Mouse (Mus musculus) kidney, postnatal 0 days (tissue): ENCODE measurements around the gene Dock1. TPM values are rescaled to one million over a fixed set of nuclear protein-coding genes. Genes with fewer than 3 reads are reported as not detected.

Source experiments
- ATAC-seq: fragments of 200-750 bp; cut with Nextera tagmentation; replicated peaks from 2 replicates; pipeline ENCODE4 v1.8.0; 2017; ENCODE audit warnings: low read depth, moderate number of reproducible peaks, moderate TSS enrichment, moderate library complexity; ENCODE audit not compliant: low FRiP score
- DNase-seq: peaks from one replicate; pipeline ENCODE4 v3.0.0-alpha.2; 2016; ENCODE audit warnings: low spot score
- H3K27ac ChIP-seq: fragments of 300-500 bp; sonication (generic); 2 replicates; pipeline ENCODE4 v1.5.1; 2014; ENCODE audit warnings: mild to moderate bottlenecking
- H3K27me3 ChIP-seq: fragments of 300-500 bp; sonication (generic); 2 replicates; pipeline ENCODE4 v1.6.1; 2014; ENCODE audit warnings: low read length, mixed read lengths; ENCODE audit not compliant: insufficient read depth
- H3K36me3 ChIP-seq: fragments of 300-500 bp; sonication (generic); 2 replicates; pipeline ENCODE4 v1.6.1; 2014; ENCODE audit warnings: low read length, mixed read lengths; ENCODE audit not compliant: insufficient read depth
- H3K4me1 ChIP-seq: fragments of 300-500 bp; sonication (generic); replicated peaks from 2 replicates; pipeline ENCODE4 v1.6.1; 2014; ENCODE audit warnings: antibody characterized with exemption, low read length, mixed read lengths; ENCODE audit not compliant: insufficient read depth
- H3K4me2 ChIP-seq: fragments of 300-500 bp; sonication (generic); 2 replicates; pipeline ENCODE4 v1.6.1; 2014; ENCODE audit warnings: mild to moderate bottlenecking, low read length, moderate library complexity, mixed read lengths
- H3K4me3 ChIP-seq: fragments of 300-500 bp; sonication (generic); replicated peaks from 2 replicates; pipeline ENCODE4 v1.5.1; 2014; ENCODE audit warnings: low read depth, low read length
- H3K9ac ChIP-seq: fragments of 300-500 bp; sonication (generic); 2 replicates; pipeline ENCODE4 v1.6.1; 2014; ENCODE audit warnings: low read depth, low read length
- H3K9me3 ChIP-seq: fragments of 300-500 bp; sonication (generic); replicated peaks from 2 replicates; pipeline ENCODE4 v1.6.1; 2016; ENCODE audit warnings: low read length, inconsistent platforms, mixed read lengths
- CTCF ChIP-seq: IDR thresholded peaks from 2 replicates; pipeline ENCODE4 v1.5.1; 2016; ENCODE audit warnings: antibody characterized with exemption, low read depth, mild to moderate bottlenecking, moderate library complexity
- WGBS: fragments of 180-500 bp; shearing (Covaris S2); extraction: QIAGEN DNeasy Blood & Tissue Kit; methylation state at CpG from one replicate; pipeline ENCODE4 v1.1.7; 2014; 5-methylcytosine and 5-hydroxymethylcytosine counted together
- polyA plus RNA-seq: library from polyadenylated mRNA; unstranded; fragments of >200 nt; fragmentation: Nextera tagmentation; extraction: Ambion mirVana; gene quantifications from 2 replicates; pipeline ENCODE4 v1.2.1, GENCODE M21; 2015

Dock1 gene
- polyA plus RNA-seq, 1 experiment from 2014 or later = 23.9 TPM

GRCm38 (mm10) chr7:134804422-134804821, 134.0 kb downstream of the Dock1 start:
- Histone ChIP-seq H3K27me3 (no peaks in the 10 kb centered on the region), H3K9ac (no peak overlapping the region), H3K4me3 (no peak overlapping the region), H3K4me2 (no peak overlapping the region), H3K9me3 (no peaks in the 10 kb centered on the region), H3K4me1 (no peaks in the 10 kb centered on the region), H3K36me3 (peaks cover 15% of the 10 kb centered on the region), H3K27ac (no peak overlapping the region)
- no peak for ATAC-seq
- 60% methylated on average over 4 of the region's 4 CpGs for WGBS
- DNase-seq = no peak
- no peak for TF ChIP-seq CTCF

GRCm38 (mm10) chr7:134806799-134807198, 136.3 kb downstream of the Dock1 start:
- Histone ChIP-seq H3K4me2 (no peak overlapping the region), H3K27me3 (no peaks in the 10 kb centered on the region), H3K9ac (no peak overlapping the region), H3K27ac (no peak overlapping the region), H3K9me3 (no peaks in the 10 kb centered on the region), H3K36me3 (peaks cover 26% of the 10 kb centered on the region), H3K4me3 (no peak overlapping the region), H3K4me1 (no peaks in the 10 kb centered on the region)
- TF ChIP-seq CTCF = no peak
- ATAC-seq (no peak), DNase-seq (no peak)
- 81% methylated on average over 6 of the region's 6 CpGs for WGBS

GRCm38 (mm10) chr7:134808406-134808805, 138.0 kb downstream of the Dock1 start:
- H3K36me3 ChIP-seq = peaks cover 24% of the 10 kb centered on the region; the same call in 1 of the 2 replicates

GRCm38 (mm10) chr7:134809241-134809975, 139.0 kb downstream of the Dock1 start:
- Histone ChIP-seq H3K4me1 (no peaks in the 10 kb centered on the region), H3K36me3 (peaks cover 32% of the 10 kb centered on the region), H3K9ac (no peak overlapping the region), H3K27me3 (no peaks in the 10 kb centered on the region), H3K27ac (0 out of 2 replicates have a peak overlapping the region, but pooled peaks have one; percentile 36), H3K4me3 (no peak overlapping the region), H3K9me3 (no peaks in the 10 kb centered on the region), H3K4me2 (no peak overlapping the region)
- WGBS = 73% methylated on average over 6 of the region's 6 CpGs
- ATAC-seq (peak; percentile 84), DNase-seq (peak; percentile 78)
- TF ChIP-seq CTCF = no peak

More at GRCm38 (mm10) chr7:134808406-134808805, 138.0 kb downstream of the Dock1 start:
- WGBS = 94% methylated on average over 2 of the region's 2 CpGs
- Histone ChIP-seq H3K9ac (no peak overlapping the region), H3K4me2 (no peak overlapping the region), H3K27ac (no peak overlapping the region), H3K27me3 (no peaks in the 10 kb centered on the region), H3K4me1 (no peaks in the 10 kb centered on the region), H3K9me3 (no peaks in the 10 kb centered on the region), H3K4me3 (no peak overlapping the region)
- DNase-seq (no peak), ATAC-seq (no peak)
- no peak for TF ChIP-seq CTCF

GRCm38 (mm10) chr7:134818471-134818870, 148.0 kb downstream of the Dock1 start:
- ATAC-seq (no peak), DNase-seq (no peak)
- peaks cover 23% of the 10 kb centered on the region; the same call in 1 of the 2 replicates for H3K36me3 ChIP-seq
- 94% methylated on average over 5 of the region's 5 CpGs for WGBS
- no peaks in the 10 kb centered on the region for H3K27me3 ChIP-seq
- H3K4me2 ChIP-seq = no peak overlapping the region
- no peak overlapping the region for H3K27ac ChIP-seq
- no peak for TF ChIP-seq CTCF
- H3K4me3 ChIP-seq = no peak overlapping the region
- no peak overlapping the region for H3K9ac ChIP-seq
- no peaks in the 10 kb centered on the region for H3K4me1 ChIP-seq
- H3K9me3 ChIP-seq = no peaks in the 10 kb centered on the region

GRCm38 (mm10) chr7:134821264-134821663, 150.8 kb downstream of the Dock1 start:
- H3K4me3 ChIP-seq = no peak overlapping the region
- no peak overlapping the region for H3K4me2 ChIP-seq
- 0 out of 2 replicates have a peak, but pooled peaks cover 9% of the 10 kb centered on the region for H3K36me3 ChIP-seq
- WGBS = 52% methylated on average over 1 of the region's 1 CpGs
- H3K9ac ChIP-seq = no peak overlapping the region
- H3K4me1 ChIP-seq = no peaks in the 10 kb centered on the region
- ATAC-seq (no peak), DNase-seq (no peak)
- H3K9me3 ChIP-seq = no peaks in the 10 kb centered on the region
- H3K27ac ChIP-seq = no peak overlapping the region
- no peaks in the 10 kb centered on the region for H3K27me3 ChIP-seq
- no peak for TF ChIP-seq CTCF
